Mouse (Mus musculus) NIH3T3 (cell line): Measurements from ENCODE around the gene Fgf14.
"Not testable (repeated sequence)": the region's sequence is repeated elsewhere in the genome, so short reads cannot be mapped to it uniquely, and the experiment has no call there.

Experiments used
- DNase-seq: peaks from one replicate; pipeline ENCODE4 v3.0.0-alpha.2; 2012; ENCODE audit warnings: low read depth

Gene Fgf14

DNA sequence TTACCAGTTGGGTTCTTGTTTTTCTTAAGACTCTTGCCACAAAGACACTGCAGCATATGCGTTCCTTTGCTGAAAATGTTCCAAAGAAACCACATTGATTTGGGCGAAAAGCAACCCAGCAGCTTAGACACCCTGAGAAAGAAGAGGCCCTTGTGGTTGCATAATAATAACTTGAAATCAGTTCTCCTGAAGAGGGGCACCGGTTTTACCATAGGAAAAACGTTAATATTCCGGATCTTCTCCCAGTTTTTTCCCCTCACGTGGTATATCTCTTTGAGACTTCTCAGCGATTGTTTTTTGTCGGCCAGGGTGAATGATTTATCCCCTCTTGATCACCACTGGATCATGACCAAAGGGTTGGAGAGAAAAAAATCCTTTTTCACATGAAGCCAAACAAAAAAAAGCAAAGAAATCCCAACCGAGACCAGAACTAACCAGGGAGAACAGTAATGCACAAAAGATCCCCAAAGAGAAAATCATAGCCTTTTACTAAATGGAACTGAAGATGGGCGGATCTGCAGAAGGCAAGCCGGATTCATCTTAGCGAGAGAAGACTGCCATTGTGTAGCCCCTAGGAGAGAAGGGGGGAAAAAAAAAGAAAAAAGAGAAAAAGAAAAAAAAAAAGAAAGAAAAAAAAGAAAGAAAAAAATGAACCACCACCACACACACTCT is at the start of gene Fgf14:
Gene Fgf14, minus strand, starts transcription at position 622 of the 672 bp plus-strand sequence.
- DNase-seq, result no peak

DNA sequence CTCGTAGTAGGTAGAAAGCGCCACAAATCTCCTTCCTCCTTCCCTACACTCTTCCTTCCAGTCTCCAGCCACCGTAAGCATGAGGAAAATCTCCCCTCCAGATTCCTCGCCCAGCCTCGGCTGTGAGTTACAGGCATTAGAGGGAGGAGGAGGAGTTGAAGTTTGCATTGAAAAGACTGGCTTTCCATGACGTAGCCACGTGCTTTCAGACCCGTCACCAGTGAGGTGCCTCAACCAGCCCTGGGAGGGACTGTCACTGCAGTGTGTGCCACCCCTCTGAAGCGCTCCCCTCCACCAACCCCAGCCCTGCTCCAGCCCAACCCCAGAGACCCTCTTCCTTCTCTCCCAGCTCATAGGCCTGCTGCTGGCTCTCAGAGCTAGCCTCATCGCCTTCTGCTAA is 452 bp upstream of the Fgf14 start:
- no peak for DNase-seq

DNA sequence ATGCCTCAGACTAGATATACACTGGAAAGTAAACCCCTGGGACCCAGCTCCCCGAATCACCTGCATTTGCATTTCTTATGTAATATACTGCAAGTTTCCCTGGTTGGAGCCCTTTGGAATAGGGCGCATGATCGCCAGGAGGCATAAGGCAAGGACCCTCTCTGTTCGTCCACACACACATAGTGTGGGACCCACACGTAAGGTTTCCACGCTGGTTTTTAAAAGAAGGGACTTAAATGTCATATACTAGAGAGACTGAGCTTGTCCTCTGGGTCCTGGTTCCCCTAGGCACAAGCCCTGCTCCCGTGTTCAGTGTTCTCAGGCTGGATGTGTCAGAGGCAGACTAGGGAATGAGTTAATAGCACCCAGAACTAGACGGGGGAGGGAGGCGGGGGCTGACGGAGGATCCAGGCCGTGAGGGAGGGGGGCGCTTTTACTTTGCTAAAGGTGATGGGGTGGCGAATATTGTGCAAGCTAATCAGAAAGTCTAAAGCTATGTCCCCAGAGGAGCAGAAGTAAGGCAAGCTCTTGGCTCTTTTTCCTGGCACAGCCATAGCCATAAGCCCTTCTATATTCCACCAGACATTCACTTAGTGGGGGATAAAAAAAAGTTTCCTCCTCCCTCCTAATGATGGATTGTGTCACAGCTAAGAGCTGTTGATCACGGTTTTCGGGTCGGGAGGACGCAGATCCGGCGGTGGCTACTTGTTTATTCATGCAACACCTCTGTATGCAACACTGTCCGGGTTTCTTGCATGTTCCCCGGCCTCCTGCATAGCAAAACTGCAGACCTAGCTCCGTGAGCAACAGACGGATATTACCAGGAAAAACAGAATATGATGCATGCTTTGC is 1.0 kb downstream of the Fgf14 start:
- no peak for DNase-seq

DNA sequence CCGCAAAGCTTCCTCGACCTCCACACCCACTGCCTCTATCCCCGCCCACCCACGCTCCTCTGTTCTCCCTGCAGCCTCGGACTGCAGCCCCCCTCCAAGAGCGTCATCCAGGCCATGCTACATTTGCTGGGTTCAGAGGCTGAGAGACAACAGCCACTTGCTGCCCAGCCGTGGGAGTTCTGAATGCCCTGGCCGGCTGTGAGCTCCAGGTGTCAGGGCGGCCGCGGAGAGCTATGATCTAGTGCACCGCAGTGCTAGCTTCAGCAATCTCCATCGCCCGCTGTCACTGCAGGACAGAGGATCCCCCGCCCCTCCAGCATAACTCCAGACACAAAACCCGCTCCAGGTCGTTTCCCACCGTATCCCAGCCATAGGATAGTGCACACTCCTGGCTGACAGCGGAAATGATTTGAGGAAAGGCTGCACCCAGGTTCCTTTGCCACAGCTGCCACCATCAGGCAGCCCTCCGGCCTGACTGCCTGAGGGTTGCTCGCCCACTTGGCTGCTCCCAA is 1.7 kb downstream of the Fgf14 start:
- DNase-seq, result no peak

DNA sequence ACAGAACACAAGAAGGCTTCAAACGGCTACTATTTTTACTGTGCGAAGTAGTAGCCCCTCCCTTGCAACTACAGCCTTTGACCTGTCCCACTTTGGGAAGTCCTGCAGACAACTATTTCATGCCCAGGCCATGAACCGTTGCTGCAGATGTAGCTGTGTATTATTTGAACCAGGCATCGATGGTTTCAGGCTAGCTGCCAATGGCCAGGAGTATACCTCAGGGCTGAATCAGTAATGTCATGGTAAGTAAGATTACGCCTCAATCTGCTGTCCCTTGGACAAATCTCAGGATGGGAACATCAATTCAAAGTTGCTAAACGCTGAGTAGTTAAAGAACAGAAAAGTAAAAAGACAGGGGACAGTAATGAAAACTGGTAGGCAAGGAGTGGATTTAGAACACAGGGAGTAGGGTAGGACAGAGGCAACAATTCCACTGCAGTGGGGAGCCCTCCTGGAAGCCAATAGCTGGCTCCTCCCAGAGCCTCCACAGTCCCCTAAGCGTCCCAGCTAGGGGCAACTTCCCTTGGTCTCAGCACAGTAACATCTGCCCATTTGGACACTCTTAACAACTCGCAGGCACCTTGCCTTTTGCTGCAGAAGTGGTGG is 2.3 kb downstream of the Fgf14 start:
- DNase-seq, result no peak

DNA sequence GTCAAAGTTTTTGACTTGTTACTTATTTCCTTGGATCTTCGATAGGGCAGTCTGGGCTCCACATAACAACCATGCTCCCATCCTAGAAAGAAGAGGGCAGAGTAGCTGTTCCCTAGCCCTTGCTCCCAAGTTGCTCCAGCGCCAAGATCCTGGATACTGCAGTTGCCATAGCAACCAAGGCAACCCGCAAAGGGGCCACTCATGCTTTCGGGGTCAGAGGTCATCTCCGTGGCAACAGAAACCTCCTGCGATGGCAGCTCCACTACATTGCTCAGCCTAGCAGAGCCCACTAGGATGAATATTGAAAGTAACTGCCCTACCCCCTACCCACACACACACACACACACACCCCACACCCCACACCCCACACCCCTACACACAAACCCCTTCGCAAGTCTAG is 7.2 kb downstream of the Fgf14 start:
- peak; percentile 5 for DNase-seq

DNA sequence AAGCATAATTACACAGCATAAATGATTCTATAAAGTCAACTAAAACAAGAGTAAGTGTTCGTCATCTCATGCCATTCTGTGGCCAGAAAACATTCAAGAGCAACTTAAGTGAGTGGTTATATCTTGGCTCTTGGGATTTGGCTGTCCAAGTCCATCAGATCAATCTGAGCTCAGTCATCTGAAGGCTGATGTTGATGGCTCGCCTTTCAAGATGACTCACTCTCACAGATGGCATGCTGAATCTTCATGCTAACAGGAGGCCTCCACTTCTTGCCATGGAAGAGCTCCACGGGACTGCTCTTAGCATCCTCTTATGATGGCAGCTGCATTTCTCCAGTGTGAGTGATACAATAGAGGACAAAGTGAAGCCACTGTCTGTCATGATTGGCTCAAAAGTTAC is 34.1 kb downstream of the Fgf14 start:
- no peak for DNase-seq

DNA sequence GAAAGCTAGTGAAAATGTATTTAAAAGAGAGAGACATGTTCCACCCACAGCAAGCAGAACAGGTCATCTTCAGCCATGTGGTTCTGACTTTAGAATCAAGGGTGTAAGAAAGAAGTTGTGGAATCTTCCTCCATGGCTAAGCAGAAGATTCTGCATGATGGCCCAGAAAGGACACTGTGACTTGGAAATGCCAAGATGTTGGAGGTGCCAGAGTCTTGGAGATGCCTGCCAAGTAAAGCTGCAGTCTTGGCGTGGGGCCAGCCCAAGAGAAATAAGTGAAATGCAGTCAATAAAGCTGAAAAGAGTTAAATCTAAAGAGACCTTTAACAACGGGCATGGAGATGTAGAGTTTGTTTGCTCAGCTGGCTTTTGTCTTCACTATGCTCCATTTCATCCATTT is 42.0 kb downstream of the Fgf14 start:
- no peak for DNase-seq

DNA sequence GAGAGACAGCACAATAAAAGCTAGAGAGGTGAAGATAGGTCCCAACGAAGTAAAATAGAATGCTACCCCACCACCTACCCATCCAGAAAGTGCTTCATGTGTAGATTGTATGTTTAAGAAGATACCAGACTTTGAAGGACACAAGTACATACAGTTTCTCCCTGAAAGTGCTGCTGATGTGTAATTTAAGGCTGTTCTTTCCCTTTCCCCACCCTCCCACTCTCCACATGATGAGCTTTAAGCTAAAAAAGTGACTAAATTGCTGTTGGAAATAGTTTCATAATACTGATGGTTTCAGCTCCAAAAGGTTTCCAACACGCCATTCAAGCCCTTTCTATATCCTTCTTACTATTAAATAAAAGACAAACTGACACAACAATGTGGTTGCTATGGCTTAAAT is 63.5 kb downstream of the Fgf14 start:
- no peak for DNase-seq

DNA sequence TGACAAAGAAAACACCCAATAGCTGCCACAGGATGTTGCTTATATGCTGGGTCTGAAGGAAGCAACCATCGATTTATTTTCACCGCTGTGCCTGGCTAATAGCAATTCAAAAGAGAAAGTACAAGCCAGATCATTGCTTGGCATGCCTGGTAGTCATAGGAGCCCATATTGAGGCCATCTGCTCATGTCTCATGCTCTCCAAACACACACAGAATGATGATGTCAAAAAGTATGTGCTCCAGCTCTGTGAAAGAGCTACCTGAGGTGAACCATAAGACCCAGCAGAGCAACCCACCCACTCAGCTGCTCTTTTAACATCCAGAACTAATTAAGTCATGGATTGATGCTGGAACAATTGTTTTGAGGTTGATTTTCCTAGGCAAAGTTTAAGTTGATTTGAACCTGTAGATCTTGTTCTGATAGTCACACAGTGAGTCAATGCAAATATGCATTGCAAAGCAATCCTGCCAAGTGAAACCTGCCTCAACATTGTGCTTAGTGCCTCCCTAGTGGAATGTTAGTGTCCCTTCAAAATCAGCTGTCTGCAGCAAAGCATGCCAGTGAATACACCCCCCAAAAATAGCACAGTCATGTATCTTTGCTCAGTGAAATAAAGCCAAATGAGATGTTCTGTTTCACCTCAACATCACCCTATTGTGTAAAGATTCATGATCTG is 70.8 kb downstream of the Fgf14 start:
- no peak for DNase-seq

DNA sequence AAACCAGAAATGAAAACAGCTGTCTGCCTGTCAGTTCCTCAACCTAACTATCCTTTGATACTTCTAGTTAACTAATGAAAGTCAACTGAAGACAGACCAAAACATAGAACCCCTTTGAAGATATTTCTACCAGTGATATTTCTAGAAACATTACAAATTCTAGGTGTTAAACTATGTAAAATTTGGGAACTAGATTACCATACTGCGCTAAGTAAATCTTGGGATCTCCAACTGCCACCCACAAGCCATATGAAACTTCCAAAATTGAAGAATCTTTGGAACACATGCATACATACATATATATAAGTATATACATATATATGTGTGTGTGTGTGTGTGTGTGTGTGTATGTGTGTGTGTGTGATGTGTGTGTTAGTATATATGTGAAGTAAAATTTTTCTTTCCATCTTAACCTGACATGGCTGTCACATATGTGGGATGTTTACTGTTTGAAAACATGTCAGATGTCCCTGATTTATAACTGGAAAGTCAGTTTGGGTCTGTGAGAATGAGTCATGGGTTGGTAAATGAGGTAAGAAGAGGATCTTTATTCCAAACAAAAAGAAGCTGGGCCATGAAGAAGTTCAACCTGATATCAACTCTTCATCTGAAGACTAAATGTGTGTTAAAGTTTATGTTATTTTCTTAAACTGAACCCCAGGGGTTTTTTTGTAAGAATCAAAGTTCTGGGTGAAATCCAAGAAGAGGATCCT is 71.7 kb downstream of the Fgf14 start:
- DNase-seq, result no peak

DNA sequence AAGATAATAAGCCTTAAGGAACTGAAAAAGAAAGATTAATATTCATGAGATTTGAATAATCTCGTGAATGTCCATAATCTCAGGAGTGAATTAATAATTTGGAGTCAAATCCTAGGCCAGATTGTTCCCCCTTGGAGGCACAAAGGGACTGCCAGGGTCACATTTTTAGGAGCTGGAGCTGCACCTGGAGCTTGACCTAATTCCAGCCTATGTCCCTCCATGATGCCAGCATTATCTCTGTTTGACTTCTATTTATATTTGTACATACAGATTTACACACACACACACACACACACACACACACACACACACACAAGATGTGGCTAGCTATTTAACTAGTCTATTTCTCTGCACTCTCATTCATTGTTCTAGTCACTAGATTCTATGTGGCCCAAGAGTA is 100.4 kb downstream of the Fgf14 start:
- DNase-seq, result no peak

DNA sequence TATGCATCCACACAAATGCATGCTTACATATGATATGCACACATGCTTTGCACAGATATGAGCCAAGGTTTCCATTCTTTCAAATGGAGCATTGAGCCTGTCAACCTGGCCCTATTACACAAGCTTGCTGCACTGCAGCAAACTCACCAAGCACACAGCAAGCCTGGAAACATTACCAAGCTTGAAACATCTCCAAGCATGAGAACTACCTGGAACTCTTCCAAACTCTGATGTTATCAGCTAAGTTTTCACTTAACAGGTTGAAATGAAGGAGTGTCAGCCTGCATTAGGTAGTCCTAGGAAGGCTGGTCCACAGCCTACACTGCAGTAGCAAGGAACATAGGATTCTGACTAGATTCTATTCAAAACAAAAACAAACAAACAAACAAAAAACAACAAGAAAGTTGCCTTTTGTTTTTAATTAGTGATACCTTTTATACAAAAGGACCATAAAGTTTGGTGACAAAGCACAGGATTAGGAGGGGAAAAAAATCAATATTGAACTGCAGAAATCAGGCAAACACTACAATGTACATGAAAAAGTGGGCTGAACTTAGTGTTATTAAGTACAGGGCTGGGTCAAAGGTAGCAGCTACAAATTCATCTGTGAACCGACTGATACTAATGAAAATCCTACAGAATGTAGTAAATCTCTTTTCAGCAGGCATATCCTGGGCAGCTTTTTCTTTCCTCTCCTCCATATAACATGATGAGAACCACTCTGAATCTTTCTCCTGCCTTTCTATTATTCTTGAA is 101.6 kb downstream of the Fgf14 start:
- DNase-seq, result peak; percentile 1

DNA sequence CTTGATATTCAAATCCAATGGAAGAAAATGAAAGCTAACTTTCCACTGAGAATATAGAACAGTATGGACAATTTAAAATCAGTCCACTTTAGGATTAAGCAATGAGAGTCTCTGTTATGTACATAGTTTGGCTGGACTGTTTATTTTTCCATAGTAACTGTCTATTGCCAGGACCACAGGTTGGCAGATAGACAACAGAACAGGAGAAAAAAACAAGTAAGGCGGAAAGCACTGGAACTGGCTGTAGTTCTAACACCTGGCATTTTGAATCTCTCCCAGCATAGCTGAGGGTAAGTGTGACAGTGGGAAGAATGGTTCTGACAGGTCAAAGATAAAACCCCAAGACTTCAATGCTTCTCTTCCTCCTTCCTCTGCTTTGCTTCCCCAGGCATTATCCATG is 110.5 kb downstream of the Fgf14 start:
- no peak for DNase-seq

DNA sequence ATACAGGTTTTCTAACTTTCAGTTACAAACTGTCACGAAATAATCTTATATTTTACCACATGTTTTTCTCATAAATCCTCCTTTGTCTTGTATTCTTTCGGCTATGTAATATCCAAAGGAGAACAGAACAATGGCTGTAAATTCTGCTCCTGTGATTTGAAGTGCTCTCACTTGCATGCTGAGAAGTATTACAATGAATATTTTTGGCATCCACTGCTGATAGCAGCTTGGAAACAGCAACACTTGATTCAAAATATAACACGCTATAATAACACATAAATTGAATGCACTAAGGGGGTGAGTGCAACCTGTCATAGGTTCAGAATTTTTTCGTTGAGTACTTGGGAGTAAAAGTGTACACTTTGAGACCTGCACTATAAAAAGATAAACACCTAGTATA is 115.4 kb downstream of the Fgf14 start:
- no peak for DNase-seq

DNA sequence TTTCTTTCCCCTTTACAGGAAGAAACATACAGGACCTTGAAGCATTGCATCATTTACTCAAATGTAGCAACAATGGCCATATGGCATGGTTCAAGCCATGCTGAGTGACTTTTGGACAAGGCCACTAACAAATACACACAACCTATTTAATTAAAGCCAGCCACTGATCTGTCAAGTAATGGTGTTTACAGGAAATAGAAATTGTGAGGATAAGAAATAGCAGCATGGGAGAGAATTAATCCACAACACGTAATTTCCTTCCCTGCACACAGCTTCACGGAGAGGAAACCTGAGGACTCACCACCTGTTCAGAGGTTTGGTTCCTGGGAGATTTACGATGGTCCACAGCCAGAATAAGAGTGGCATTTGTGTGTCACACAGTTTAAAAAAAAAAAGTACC is 140.8 kb downstream of the Fgf14 start:
- no peak for DNase-seq

DNA sequence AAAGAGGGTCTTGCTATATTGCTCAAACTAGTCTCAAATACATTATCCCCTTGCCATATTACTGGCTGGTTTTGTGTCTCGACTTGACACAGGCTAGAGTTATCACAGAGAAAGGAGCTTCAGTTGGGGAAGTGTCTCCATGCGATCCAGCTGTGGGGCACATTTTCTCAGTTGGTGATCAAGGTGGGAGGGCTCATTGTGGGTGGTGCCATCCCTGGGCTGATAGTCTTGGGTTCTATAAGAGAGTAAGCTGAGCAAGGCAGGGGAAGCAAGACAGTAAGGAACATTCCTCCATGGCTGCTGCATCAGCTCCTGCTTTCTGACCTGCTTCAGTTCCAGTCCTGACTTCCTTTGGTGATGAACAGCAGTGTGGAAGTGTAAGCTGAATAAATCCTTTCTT is 141.6 kb downstream of the Fgf14 start:
- not testable (repeated sequence) for DNase-seq

DNA sequence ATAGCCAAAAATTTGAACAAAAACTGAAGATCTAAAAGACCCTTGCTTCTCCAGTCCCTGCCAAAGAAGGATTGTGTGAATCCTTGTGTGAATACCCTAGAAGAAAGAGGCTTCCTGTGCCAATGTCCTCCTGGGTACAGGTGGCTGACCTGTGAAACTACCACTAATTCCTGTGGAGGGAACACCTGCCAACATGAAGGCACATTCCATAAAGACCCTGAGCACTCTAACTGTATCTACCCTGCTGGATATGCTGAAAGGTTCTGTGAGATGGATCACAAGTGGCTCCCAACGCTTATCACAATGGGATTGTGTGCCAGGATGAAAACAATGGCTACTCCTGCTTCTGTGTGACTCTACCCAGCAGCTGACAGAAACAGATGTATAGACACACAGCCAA is 144.9 kb downstream of the Fgf14 start:
- DNase-seq, result no peak

DNA sequence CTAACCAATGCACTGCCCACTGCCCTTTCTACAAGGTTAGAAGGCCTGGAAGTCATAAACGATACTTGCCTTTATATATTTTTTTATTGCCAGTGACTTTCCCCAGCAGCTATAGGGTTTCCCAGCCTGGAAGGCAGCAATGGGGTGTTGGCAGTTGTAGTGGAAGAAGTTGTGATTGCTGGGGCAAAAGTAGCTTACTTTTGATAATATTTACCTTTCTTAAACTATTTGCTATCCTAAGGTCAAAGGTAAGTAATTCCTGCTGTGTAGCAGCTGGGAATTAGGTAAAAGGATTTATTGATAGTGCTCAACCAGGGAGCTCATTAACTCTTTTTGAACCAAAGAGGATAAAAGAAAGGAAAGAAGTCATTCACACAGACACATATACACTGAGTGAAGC is 164.9 kb downstream of the Fgf14 start:
- no peak for DNase-seq

DNA sequence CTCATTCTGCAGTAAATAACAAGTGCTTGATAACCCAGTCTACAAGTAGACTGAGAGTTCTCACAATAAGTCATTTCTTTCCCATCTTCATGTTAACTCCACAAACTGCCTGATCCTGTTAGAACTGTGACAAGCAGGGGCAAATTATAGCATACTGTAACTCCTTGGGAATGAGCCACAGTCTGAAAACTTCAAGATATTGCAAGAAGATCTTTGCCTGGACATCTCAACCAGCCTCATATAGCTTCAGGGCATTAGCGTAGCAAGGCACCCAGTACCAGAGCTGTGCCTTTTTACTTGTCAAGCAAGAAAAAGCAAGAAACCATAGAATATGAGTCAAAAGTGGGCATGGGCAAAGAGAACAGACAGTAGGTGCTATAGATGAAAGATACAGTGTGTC is 188.0 kb downstream of the Fgf14 start:
- no peak for DNase-seq

DNA sequence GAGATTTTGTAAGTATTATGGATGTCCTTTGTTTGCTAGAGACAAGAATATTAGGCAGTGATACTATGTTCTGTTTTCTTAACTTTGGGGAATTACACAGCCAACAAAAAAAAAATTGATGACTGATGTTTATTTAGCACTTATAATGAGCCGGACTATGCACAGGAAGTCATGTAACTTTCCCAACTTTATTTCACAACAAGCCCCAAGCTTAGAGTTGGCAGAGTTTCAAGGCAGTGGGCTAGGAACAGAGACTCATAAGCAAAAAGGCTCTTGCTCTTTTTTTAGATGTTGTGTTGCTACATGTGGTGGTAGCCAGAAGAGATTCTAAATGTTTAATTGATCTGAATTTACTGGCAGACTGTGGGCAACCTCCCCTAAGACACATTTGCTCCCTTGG is 191.7 kb downstream of the Fgf14 start:
- no peak for DNase-seq
